Mouse (Mus musculus): ENCODE results near the gene Zfp706. TPM values are rescaled to one million over a fixed set of nuclear protein-coding genes. Genes with fewer than 3 reads are reported as not detected.

Zfp706 gene
- 108 TPM for polyA plus RNA-seq (2014; fragmentation: Illumina TruSeq; extraction: RNeasy Lipid Tissue Mini Kit (QIAGEN cat#74804); ENCODE audit: low read depth, low replicate concordance)

GRCm38 (mm10) chr15:37007233-37007958, at the start of gene Zfp706:
TSS of gene Zfp706 (minus strand) at chr15:37007773.

Data from adipose tissue, adult 10 weeks (tissue).